Mouse (Mus musculus) right cerebral cortex, postnatal 25 days (tissue): ENCODE measurements around the gene Ccdc9b.

Experiments
- DNase-seq: peaks from one replicate; pipeline ENCODE4 v3.0.0; 2022

Gene Ccdc9b

GRCm38 (mm10) chr2:118775846-118776245, 13.4 kb upstream of the Ccdc9b start:
- DNase-seq, result peak; percentile 72

GRCm38 (mm10) chr2:118775396-118775795, 12.9 kb upstream of the Ccdc9b start:
- DNase-seq, result no peak

- DNase-seq, result no peak
Measured at GRCm38 (mm10) chr2:118774536-118774935, 12.1 kb upstream of the Ccdc9b start.

GRCm38 (mm10) chr2:118772158-118772874, 9.9 kb upstream of the Ccdc9b start, which contains the start of gene Phgr1:
Gene Phgr1, plus strand, starts transcription at chr2:118772769.
- DNase-seq, result no peak

- DNase-seq, result no peak
Measured at GRCm38 (mm10) chr2:118766041-118767033, 3.9 kb upstream of the Ccdc9b start.

- DNase-seq, result no peak
Measured at GRCm38 (mm10) chr2:118764875-118765274, 2.4 kb upstream of the Ccdc9b start.

- no peak for DNase-seq
Measured at GRCm38 (mm10) chr2:118764094-118764831, 1.8 kb upstream of the Ccdc9b start.

- DNase-seq, result peak; percentile 63
Measured at GRCm38 (mm10) chr2:118763469-118763868, 1.0 kb upstream of the Ccdc9b start.

GRCm38 (mm10) chr2:118762784-118763148, 305 bp upstream of the Ccdc9b start:
- DNase-seq, result no peak

GRCm38 (mm10) chr2:118761358-118761757, 1.1 kb downstream of the Ccdc9b start:
- no peak for DNase-seq

- no peak for DNase-seq
Measured at GRCm38 (mm10) chr2:118760311-118761025, 2.0 kb downstream of the Ccdc9b start.

- no peak for DNase-seq
Measured at GRCm38 (mm10) chr2:118759828-118760227, 2.6 kb downstream of the Ccdc9b start.

- no peak for DNase-seq
Measured at GRCm38 (mm10) chr2:118756103-118756502, 6.4 kb downstream of the Ccdc9b start.

- DNase-seq, result no peak
Measured at GRCm38 (mm10) chr2:118755407-118755806, 7.1 kb downstream of the Ccdc9b start.

- DNase-seq, result no peak
Measured at GRCm38 (mm10) chr2:118754143-118754542, 8.3 kb downstream of the Ccdc9b start.

GRCm38 (mm10) chr2:118752792-118753108, 9.7 kb downstream of the Ccdc9b start:
- no peak for DNase-seq

GRCm38 (mm10) chr2:118751896-118752791, 10.3 kb downstream of the Ccdc9b start:
- no peak for DNase-seq

- no peak for DNase-seq
Measured at GRCm38 (mm10) chr2:118750476-118750875, 12.0 kb downstream of the Ccdc9b start.

GRCm38 (mm10) chr2:118749341-118749884, 13.0 kb downstream of the Ccdc9b start:
- no peak for DNase-seq

GRCm38 (mm10) chr2:118747301-118747960, 15.0 kb downstream of the Ccdc9b start:
- DNase-seq, result no peak
